Mouse (Mus musculus) embryo, embryonic 11.5 days (tissue): ENCODE data around the gene Trmt2a.
"Not testable (repeated sequence)": the region's sequence is repeated elsewhere in the genome, so short reads cannot be mapped to it uniquely, and the experiment has no call there.

Experiments
- DNase-seq: peaks from one replicate; pipeline ENCODE4 v3.0.0-alpha.2; 2012; ENCODE audit warnings: low read depth, low spot score

The Trmt2a gene

DNA sequence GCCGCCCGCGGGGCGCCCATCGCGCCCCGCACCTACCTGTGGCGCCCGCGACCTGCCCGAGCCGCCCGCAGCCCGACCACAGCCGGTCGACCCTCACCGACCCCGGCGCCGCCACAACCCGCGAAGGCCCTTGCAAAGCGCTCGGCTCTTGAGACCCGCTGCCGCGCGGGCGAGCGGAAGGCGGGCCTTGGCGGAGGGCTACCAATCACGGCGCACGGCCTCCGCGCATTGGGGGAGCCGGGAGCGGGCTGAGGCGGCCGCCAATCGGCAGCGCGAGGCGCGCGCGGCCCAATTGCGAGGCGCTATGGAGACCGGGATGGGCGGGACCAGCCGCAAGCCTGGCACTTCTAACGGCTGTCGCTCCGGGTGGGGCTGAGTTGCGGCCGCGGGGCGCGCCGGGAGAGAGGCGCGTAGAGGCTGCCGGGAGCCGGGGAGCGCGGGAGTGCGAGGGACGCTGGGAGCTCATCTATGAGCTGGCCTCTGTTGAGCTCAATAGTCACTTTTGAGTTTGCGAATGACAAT lies 40.6 kb downstream of the Trmt2a start, which contains the start of gene Dgcr8:
Gene Dgcr8, minus strand, starts transcription at position 180 of the 522 bp plus-strand sequence.
- peak; percentile 95 for DNase-seq

DNA sequence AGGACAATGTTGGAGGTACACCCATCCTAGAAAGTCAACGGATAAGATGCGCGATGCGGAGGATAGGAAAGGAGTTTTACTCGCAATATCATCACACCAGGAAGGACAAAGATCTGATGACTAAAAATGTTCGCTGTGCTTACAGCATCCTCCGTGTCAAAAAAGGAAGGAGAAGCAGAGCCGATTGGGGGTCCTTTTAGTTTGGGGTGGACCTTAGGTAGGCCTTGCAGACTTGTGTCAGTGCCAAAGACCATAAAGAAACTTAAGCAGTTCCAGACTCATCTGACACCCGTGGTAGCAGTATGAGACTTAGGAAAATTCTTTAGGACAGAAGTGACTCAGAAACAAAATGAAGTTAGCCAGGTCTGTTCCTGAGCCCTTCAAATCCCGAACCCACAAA lies 41.1 kb downstream of the Trmt2a start:
- DNase-seq: not testable (repeated sequence)
